Mouse (Mus musculus) urinary bladder, adult 18-20 months (tissue): ENCODE results near the gene Ppp1r11.

Experiments used
- DNase-seq, 2 experiments: peaks; one replicate each; pipeline ENCODE4 v3.0.0; 2022; ENCODE audit warnings: low spot score in 2 of 2, mixed read lengths in 2 of 2

The Ppp1r11 gene

DNA sequence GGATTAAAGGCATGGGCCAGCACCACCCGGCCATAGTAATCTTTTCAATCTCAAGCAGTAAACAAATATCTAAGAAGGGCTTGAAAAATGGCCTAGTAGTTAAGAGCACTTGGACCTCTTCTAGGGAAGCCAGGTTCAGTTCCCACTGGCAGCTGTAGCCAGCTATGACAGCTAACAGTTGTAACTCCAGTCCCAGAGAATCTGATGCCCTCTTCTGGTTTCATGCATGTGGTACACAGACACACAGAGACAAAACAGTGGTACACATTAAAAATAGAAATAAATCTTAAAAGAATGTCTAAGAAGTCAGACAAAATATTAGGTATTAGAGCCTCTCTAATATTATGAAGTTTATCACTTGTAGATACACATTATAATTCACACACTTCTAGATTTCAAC is 9.6 kb upstream of the Ppp1r11 start:
- no peak for DNase-seq

DNA sequence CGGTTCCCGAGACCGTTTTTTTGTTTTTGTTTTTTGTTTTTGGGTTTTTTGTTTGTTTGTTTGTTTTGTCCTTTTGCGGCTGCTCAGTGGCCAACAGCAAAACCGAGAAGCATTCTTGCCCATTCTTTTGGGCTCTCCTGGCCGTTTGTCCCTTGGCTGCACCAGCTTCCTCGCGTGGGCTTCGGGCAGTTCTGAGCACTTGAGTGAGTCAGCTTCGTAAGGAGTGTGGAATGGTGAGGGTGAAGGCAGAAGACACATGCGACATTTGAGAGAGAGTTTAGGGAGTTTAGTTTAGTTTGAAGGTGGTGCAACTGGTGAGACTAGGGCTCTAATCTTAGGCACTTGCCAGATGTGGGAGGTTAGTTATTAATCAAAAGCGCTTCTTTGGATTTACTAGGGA is 7.3 kb upstream of the Ppp1r11 start:
- no peak for DNase-seq

DNA sequence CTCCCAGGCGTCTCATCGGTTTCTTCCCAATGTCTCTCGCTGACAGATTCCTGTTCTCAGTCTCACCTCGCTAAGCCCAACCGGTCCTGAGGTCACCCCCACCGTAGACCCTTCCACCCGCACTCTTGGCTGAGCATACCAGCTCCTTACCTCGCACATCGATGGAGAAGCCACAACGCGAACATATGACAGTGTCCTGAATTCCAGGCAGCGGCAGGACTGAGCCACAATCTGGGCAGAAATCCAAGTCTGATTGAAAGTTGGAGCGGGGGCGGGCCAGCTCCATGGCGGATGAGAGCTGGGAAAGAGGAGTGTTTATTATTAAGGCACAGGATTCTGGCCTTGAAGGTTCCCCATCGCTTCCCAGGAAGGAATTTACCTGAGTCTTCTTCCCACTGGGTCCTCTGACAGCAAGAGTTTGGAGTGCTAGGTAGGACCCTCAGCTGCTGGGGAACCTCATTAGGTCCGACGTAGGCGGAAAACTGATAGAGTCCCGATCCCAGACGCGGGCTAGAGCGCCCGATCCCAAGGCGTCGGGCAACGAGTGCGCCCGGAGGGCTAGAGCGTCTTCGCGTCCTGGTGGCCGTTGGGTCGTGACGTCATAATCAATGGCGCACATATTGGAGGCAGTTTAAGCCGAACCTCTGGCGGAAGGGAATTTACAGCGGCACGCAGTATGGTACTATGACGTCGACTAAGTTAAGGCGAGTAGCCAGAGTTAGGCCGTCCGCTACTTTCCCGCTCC is 6.6 kb upstream of the Ppp1r11 start, which contains the start of the genes Znrd1 and Znrd1as:
Gene Znrd1, minus strand, starts transcription at position 561 of the 745 bp plus-strand sequence.
Gene Znrd1as, plus strand, starts transcription at position 594 of the 745 bp plus-strand sequence.
- DNase-seq = peak; percentile 83 to 90

DNA sequence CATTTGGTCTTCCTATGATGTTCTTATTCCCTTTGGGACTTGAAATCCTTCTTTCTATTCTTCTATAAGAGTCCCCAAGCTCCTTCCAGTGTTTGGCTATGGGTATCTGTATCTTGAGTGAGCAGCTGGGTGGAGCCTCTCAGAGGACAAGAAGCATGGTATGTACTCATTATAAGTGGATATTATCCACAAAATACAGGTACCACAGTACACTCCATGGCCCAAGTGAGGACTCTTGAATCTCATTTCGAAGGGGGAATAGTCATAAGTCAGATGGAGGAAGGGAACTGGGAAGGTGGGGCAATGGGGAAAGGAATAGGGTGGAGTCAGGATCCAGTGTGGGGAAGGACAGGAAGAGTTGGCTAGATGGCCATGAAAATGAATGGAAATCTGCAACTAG is 1.5 kb upstream of the Ppp1r11 start:
- DNase-seq = no peak

DNA sequence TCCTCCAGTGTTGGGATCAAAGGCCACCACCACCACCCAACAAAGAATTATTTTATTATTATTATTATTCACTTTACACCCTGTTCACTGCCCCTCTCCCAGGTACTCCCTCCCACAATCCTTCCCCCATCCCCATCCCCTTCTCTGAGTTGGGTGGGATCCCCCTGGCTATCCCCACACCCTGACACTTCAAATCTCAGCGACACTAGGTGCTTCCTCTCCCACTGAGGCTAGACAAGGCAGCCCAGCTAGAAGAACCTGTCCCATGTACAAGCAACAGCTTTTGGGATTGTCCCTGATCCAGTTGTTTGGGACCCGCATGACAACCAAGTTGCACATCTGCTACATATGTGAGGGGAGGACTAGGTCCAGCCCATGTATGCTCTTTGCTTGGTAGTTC is 1.1 kb upstream of the Ppp1r11 start:
- DNase-seq = no peak

DNA sequence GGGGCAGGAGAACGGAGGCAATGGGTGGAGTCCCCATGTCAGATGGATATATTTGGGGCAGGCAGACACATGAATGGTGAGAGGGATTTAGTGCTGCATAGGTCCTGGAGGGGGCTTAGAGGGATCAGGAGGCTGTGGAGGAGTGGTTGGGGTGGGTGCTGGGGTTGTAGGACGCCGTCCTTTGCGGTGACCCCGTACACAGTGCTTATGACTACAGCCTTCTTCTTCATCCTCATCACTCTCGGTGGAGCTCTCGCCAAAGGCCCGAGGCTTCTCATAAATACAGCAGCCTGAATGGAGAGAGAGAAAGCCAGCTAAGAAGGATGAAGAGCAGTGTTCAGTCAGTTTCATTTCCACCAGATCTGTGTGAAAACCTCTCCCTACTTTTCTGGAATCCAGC is 2.3 kb downstream of the Ppp1r11 start:
- DNase-seq = no peak

DNA sequence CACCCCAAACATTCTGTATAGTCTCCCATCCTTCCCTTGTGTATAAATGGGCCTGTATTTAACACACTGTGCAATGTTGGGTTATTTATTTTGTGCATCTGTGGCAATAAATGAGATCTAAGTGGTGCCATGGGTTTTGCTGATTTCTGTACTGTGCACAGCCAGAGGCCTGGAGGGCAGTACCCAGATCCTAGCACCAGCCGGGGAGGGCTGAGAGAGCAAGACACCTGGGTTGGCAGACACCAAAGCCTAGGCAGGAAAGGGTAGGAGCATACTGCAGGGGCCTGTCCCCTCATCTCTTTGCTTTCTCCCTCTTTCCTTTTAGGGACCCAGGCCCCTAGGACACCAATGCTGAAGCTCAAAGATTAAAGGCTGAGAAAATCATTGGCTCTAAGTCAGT is 3.3 kb downstream of the Ppp1r11 start:
- no peak for DNase-seq

DNA sequence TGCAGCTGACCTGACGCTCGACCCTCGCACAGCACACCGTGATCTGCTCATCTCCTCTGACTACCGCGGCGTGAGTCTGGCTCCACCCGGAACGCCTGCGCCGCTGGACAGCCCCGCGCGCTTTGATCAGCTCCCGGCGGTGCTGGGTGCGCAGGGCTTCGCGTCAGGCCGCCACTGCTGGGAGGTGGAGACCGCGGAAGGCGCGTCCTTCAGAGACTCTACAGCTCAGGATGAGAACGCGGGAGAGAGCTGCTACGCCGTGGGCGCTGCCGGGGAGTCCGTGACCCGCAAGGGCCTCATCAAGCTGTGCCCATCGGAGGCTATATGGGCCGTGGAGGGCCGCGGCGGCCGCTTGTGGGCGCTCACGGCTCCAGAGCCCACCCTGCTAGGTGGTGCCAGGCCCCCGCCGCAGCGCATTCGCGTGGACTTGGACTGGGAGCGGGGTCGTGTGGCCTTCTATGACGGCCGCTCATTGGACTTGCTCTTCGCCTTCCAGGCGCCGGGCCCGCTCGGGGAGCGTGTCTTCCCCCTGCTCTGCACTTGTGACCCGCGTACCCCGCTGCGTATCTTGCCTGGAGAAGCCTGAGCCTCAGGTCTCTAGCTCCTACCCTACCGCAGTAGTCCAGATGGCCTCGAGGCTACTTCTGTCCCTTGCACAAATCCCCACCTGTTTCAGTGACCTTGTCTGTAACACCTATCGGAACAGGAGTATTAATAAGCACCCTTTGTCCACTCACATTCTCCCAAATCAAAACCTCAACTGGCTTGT is 4.3 kb downstream of the Ppp1r11 start:
- no peak for DNase-seq

DNA sequence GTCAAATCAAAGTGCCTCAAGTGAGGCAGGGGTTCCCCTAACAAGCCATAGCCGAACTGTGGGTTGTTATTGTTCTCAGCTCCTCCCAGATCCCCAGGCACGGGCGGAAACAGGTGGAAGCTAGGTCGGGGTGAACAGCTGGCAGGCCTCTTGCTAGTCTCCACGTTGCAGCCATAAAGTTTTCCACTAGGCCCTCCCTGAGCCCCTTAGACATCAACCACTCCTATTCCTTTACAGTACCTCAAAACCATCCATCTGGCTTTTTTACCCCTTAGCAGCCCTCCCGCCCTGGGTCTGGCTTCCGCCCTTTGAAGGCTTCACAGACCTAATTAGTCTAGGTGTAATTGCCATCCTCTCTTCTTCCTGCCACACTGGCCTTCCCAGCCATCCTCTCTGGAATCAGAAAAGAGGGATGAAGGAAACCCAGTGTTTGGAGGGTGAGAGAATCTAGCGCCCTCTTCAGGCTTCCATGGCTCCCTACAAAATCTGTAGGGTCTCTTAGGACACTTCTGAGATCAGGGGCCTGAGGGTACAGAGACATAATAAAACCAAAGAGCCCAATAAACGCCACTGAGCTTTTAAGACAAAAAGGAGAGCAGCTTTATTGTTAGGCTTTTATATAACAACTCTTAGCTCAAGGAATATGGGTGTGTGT is 7.3 kb downstream of the Ppp1r11 start:
- no peak for DNase-seq

DNA sequence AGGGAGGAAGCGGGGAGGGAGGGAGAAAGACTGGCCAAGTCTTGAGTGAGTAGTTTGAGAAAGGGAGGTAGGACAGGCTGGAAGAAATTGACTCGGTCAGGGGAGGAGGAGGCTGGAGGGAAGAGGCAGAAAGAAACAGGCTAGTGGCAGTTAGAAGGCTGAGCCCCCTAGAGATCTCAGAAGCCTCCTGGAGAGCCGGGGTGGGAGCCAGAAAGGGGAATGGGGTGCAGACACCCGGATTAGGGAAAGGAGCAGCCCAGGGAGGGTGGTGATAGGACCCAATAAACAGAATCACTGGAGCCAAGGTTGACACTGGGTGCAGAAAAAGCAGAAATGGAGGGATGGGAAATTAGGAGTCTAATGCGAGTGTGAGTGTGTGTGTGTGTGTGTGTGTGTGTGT is 7.8 kb downstream of the Ppp1r11 start:
- DNase-seq = no peak

DNA sequence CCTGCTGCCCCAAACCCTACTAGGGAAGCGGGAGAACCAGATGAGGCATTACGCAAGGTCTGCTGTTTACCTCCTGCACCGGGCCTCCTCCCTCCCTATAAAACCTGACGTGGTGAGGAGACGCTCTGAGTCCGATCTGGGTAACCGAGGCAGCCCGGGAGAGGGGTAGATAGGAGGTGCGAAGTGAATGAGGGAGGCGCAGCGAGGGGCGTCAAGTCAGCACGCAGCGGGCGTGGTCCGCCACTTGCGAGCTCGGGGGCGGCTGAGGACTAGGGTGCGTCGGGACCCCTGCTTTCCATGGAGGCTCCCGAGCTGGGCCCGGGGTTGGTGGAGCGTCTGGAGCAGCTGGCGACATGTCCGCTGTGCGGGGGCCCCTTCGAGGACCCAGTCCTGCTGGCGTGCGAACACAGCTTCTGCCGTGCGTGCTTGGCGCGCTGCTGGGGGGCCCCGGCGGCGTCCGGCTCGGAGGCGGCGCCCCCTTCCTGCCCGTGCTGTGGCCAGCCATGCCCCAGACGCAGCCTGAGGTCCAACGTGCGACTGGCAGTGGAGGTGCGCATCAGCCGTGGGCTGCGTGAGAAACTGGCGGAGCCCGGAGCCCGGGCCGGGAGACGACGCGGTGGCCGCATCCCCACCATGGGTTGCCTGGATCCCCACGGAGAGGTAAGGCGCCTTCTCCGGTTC is 8.6 kb downstream of the Ppp1r11 start, which contains the start of gene Rnf39:
Gene Rnf39, plus strand, starts transcription at position 128 of the 681 bp plus-strand sequence.
- DNase-seq = peak; percentile 55 to 64

DNA sequence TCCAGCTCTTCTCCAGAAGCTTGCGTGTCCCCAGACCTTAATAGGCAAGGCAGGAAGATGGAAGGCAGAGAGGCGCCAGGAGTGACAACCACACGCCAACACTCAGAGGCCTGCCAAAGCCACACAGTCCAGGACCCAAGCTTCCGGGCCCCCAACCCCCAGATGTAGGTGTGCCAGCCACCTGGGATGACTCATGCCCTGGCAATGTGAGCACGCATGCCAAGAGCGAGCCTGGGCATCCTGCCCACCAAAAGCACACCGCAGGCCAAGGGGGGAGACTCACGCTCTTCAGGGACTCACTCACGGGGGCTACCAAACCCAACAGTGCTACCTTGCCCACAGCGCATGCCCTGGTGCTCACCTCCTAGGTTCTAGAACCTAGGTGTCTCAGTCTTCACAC is 9.2 kb downstream of the Ppp1r11 start:
- DNase-seq = peak; percentile 73 to 74

DNA sequence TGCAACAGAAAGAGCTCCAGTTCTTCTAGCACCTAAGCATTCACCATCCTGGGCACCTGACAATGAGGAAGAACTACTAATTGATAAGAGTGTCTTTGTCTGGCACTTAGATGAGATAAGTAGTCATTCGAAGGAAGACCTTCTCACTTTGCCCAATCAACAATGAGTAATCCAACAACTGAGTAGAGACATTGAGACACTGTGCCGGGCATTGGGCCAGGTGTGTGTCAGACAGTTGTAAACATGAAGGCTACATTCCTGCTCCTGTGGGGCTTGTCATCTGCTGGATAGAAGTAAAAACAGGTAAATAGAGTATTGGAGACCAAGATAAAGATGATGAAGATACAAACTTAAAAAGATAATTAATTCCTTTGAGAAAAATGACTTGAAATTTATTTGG is 13.5 kb downstream of the Ppp1r11 start:
- DNase-seq = no peak

DNA sequence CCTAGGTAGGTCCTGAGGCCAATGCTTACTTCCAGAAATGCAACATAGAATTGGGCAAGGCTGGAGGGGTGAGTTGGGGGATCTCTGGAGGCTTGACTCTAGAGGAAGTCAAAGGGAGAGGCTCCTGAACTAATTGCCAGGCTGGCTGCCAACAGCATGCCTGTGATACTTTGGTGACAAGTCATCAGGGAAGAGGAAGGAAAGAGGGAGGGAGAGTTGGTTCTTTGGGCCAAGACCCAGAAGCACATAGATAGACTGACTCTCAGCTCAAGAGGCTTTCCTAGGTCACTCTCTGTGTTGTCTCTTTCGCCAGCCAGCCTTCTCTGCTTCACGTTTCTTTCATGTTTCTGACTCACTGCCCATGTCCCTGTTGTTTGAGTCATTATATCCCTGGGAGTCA is 19.7 kb downstream of the Ppp1r11 start:
- DNase-seq = no peak

DNA sequence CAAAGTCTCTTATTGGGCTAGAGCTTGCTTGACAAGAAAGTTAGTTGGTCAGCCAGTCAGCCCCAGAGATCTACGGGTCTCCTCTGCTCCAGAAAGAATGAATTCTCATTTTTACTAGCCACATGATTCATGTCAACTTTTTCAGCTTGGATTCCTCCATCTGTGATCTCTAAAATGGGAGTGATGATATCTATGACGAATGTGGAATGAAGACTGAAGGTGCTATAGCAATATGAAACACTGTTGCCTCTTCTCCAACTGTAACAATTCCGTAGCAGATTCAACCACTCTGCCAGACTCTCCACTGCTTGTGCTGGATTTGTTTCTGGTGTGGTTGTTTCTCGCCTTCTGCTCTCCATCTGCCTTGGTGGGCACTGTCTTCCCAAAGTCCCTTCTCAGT is 20.4 kb downstream of the Ppp1r11 start:
- no peak for DNase-seq

DNA sequence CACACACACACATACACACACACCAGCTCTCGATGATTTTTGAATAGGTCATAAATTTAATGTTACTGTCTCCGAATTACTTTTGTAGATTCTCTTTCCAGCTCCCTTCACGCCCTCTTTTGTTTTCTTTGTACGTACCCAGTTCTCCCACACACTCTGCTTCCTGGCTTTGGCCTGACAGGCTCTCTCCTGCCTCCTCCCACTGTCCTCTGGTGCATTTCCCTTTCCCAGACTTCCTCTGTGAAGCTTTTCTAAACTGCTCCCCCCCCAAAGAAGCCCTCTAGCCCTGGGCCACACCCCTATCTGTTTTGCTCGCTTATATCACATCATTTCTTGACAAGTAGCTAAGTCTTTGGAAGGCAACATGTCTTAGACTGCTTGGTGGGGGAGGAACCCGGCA is 21.3 kb downstream of the Ppp1r11 start:
- DNase-seq = no peak

DNA sequence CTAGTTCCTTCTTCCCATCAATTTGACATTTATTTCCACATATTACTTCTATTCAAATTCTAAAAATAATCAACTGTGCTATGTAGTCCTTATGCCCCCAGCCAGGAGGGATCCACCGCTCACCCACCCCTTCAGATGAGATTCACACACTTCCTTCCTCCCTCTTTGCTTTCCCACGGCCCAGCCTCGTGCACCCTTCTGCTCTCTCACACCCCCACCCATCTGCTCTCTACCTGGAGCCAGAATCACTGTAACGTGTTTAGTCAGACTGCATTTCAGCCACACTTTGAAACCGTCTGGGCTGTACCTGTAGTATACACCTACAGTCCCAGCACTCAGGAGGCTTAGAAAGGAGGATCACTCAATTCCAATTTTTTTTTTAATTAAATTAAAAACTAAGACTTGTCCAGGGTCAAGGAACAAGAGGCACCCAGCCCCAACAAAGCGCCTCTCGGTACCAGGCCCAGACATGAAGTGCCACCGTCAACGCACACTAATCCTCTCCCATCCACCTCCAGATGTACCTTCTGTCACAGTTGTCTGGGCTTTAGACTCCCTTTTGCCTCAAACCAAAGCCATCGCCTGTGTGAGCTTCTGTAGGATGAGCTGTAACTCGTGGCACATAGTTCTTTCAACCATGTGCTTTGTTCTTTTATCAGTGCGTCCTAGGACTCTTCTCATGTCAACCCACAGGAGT is 22.2 kb downstream of the Ppp1r11 start:
- no peak for DNase-seq

DNA sequence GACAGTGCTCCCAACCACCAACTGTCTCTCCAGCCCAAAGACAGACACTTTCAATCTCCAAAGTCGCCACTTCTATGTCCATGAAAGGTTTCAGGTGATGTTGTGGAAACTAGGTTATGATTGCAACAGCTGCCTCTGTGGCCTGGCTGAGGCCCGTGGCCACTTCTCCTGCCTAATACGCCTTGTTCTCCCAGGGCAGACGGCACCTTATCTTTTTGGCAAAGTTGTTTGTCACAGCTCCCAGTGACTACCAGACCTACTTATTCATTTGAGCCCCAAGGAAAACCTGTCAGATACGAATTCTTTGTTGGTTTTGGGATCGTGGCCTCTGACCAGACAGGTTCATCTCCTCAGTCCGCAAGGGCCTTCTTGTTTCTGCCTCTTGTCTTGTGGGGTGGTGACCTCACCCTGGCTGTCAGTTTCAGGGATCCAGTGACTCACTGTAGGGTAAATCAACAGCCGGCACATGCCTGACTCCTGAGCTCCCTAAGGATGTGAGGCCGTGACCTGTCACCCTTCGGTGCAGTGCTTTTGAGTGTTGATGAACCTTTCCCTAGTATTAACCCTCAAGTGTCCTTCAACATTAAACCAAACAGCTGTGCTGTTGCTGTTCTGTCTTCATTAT is 23.9 kb downstream of the Ppp1r11 start:
- no peak for DNase-seq

DNA sequence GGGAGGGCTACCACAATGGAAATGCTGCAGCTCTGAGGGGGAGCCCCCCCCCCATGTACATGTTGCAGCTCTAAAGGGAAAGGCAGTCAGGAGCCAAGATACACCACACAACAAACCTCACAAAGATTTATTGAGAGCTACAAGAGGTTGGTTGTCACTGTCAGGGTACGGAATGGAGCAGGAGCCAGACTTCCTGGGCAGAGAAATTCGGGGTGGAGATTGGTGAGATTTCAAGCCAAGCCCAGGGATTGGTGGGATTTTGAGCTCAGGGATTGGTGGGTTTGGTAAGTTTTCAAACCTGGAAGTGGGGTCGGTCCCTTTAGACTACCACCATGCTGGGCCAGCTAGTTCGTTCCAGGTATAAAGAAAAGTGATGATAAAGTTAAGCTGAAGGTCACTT is 28.1 kb downstream of the Ppp1r11 start:
- no peak for DNase-seq

DNA sequence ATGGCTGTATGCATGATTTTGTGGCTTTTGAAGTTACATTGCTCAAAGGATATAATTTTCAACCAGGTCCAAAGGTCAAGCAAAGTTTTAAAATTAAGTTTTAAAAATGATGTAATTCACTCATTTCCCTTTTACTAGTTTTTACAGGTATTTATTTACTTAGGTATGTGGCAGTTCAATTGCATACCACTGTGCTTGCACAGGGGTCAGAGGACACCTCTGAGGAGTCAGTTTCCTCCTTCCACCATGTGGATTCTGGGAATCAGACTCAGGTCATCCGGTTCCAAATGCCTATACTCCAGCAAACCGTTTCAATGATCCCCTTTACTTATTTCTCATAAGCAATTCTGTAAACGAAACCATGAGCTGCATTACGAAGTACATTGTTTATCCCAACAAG is 28.8 kb downstream of the Ppp1r11 start:
- no peak for DNase-seq

DNA sequence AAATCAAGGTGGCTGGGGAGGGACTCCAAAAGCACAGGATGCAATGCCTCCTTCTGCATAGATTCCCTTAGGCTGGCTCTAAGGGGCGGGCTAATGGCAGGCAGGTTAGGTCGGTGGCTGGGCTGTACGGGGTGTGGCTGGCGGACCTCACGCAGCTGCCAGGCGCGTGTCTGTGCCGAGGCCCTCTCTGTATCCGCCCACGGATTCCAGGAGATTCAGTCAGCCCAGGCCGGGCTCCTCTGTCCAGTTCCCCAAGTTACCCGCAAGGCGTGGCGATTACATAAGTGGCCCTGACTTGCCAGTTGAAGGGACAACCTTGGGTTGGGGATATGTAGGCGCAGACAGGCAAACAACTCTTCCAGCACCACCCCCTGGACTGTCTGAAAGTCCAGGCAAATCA is 31.3 kb downstream of the Ppp1r11 start:
- peak; percentile 34 to 71 for DNase-seq
